ENCODE assay signal across 22 mouse cellular contexts in the genomic region with DNA sequence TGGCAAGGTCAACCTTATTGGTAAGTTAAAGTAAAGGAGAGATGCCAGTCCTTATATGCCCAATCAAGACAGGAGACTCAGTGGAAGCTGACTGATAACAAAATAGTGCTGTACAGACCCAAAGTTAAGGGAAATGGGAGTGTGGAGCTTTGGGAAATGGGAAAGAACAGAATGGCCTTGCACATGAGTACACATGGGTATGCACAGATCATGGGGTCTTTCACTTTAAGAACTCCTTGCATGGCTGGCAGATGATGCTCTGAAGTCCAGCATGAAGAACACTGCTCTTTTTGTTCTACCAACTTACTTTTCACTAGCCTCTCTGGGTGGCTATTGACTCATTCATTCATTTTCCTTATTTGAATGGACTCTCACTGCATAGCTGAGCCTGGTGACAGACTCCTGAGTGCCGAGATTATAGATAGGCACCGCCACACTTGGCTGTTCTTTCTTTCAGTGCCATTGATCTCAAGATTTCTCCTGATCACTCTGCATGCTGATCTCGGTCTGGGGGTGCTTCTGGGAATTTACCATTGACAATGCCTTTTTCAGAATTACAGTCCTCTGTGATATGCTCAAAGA.
DNase-seq lines count a peak whose midpoint lies in the region; ATAC-seq lines count a peak whose summit lies in the region.
"Had no signal": no experiment of that assay in that cellular context is flagged by ENCODE, and none has a peak within 500 bp of the region (broad histone marks: within the 10 kb centered on the region; RNA-seq: fewer than 3 reads in every experiment).

No protein-coding gene starts in this region.

- no peaks in the 10 kb centered on the region for H3K4me1 ChIP-seq in hindbrain, embryonic 11.5 days (replicated peaks; ENCODE audit: control insufficient read depth, insufficient read depth, low read length)
- peaks cover 7% of the 10 kb centered on the region; the same call in 1 of the 2 replicates for H3K4me1 ChIP-seq in hindbrain, embryonic 10.5 days (replicated peaks)
- H3K4me1 ChIP-seq in hindbrain, embryonic 12.5 days = 0 out of 2 replicates have a peak, but pooled peaks cover 4% of the 10 kb centered on the region
- H3K4me1 ChIP-seq in hindbrain, embryonic 15.5 days (replicated peaks) = no peaks in the 10 kb centered on the region
- no peaks in the 10 kb centered on the region for H3K4me1 ChIP-seq in midbrain, embryonic 16.5 days (ENCODE audit: control insufficient read depth, insufficient read depth, low read length)
- H3K4me1 ChIP-seq: embryonic facial prominence, embryonic 12.5 days; heart, embryonic 15.5 days; limb, embryonic 12.5 days; liver, embryonic 12.5 days had no signal

- H3K27me3 ChIP-seq in hindbrain, embryonic 11.5 days (ENCODE audit: control insufficient read depth, insufficient read depth, low read length) = no peaks in the 10 kb centered on the region
- H3K27me3 ChIP-seq in hindbrain, embryonic 10.5 days (ENCODE audit: insufficient read depth, poor library complexity, severe bottlenecking) = no peaks in the 10 kb centered on the region
- no peaks in the 10 kb centered on the region for H3K27me3 ChIP-seq in hindbrain, embryonic 12.5 days
- H3K27me3 ChIP-seq in hindbrain, embryonic 15.5 days = no peaks in the 10 kb centered on the region
- no peaks in the 10 kb centered on the region for H3K27me3 ChIP-seq in midbrain, embryonic 16.5 days (ENCODE audit: control insufficient read depth, insufficient read depth, low read depth, low read length)
- H3K27me3 ChIP-seq: embryonic facial prominence, embryonic 12.5 days; heart, embryonic 15.5 days; limb, embryonic 12.5 days; liver, embryonic 12.5 days had no signal

- H3K9me3 ChIP-seq in hindbrain, embryonic 11.5 days (ENCODE audit: control insufficient read depth, low read length) = no peaks in the 10 kb centered on the region
- H3K9me3 ChIP-seq in hindbrain, embryonic 10.5 days = no peaks in the 10 kb centered on the region
- H3K9me3 ChIP-seq in hindbrain, embryonic 12.5 days (replicated peaks) = no peaks in the 10 kb centered on the region
- no peaks in the 10 kb centered on the region for H3K9me3 ChIP-seq in hindbrain, embryonic 15.5 days
- H3K9me3 ChIP-seq in midbrain, embryonic 16.5 days (replicated peaks; ENCODE audit: control insufficient read depth, low read length, poor library complexity, severe bottlenecking) = no peaks in the 10 kb centered on the region
- H3K9me3 ChIP-seq: embryonic facial prominence, embryonic 12.5 days; heart, embryonic 15.5 days; limb, embryonic 12.5 days; liver, embryonic 12.5 days had no signal

- peak; percentile 82 for ATAC-seq in hindbrain, embryonic 11.5 days (ENCODE audit: low FRiP score)
- peak; percentile 60 for ATAC-seq in hindbrain, embryonic 12.5 days (ENCODE audit: low FRiP score)
- 0 out of 2 replicates have a peak, but pooled peaks have one; percentile 63 for ATAC-seq in hindbrain, embryonic 15.5 days (ENCODE audit: low FRiP score, low read depth)
- ATAC-seq in midbrain, embryonic 16.5 days = peak; percentile 77; the same call in 1 of the 2 replicates
- ATAC-seq: intestine, embryonic 16.5 days; liver, embryonic 12.5 days had no signal

- H3K4me2 ChIP-seq in hindbrain, embryonic 11.5 days (replicated peaks; ENCODE audit: low read depth, low read length) = no peak overlapping the region
- H3K4me2 ChIP-seq in hindbrain, embryonic 12.5 days (replicated peaks) = no peak overlapping the region
- H3K4me2 ChIP-seq in hindbrain, embryonic 15.5 days = no peak overlapping the region
- H3K4me2 ChIP-seq in midbrain, embryonic 16.5 days (ENCODE audit: low read length) = no peak overlapping the region
- H3K4me2 ChIP-seq: embryonic facial prominence, embryonic 12.5 days; heart, embryonic 15.5 days; limb, embryonic 12.5 days; liver, embryonic 12.5 days; lung, embryonic 14.5 days had no signal

- 19% methylated on average over 3 of the region's 3 CpGs for WGBS in hindbrain, embryonic 11.5 days
- WGBS in hindbrain, embryonic 10.5 days = 41% methylated on average over 3 of the region's 3 CpGs
- 26% methylated on average over 3 of the region's 3 CpGs for WGBS in hindbrain, embryonic 12.5 days
- 8% methylated on average over 3 of the region's 3 CpGs for WGBS in hindbrain, embryonic 15.5 days
- WGBS in midbrain, embryonic 16.5 days = 9% methylated on average over 3 of the region's 3 CpGs

- H3K27ac ChIP-seq in hindbrain, embryonic 11.5 days (ENCODE audit: low read depth, low read length) = no peak overlapping the region
- H3K27ac ChIP-seq in hindbrain, embryonic 10.5 days = no peak overlapping the region
- no peak overlapping the region for H3K27ac ChIP-seq in hindbrain, embryonic 12.5 days
- peak overlapping the region; percentile 38; the same call in 1 of the 2 replicates for H3K27ac ChIP-seq in hindbrain, embryonic 15.5 days (replicated peaks)
- no peak overlapping the region for H3K27ac ChIP-seq in midbrain, embryonic 16.5 days (ENCODE audit: low read length)
- H3K27ac ChIP-seq: embryonic facial prominence, embryonic 12.5 days; heart, embryonic 15.5 days; limb, embryonic 12.5 days; liver, embryonic 12.5 days had no signal

- H3K4me3 ChIP-seq in hindbrain, embryonic 11.5 days (ENCODE audit: low read depth, low read length) = no peak overlapping the region
- no peak overlapping the region for H3K4me3 ChIP-seq in hindbrain, embryonic 10.5 days
- no peak overlapping the region for H3K4me3 ChIP-seq in hindbrain, embryonic 12.5 days
- H3K4me3 ChIP-seq in hindbrain, embryonic 15.5 days = no peak overlapping the region
- H3K4me3 ChIP-seq in midbrain, embryonic 16.5 days (ENCODE audit: low read depth, low read length) = no peak overlapping the region
- H3K4me3 ChIP-seq: embryonic facial prominence, embryonic 12.5 days; erythroblast, embryonic 14.5 days; heart, embryonic 15.5 days; limb, embryonic 12.5 days; liver, embryonic 12.5 days had no signal

- peak; percentile 6 for DNase-seq in hindbrain, embryonic 11.5 days (ENCODE audit: low spot score)
- DNase-seq in hindbrain, embryonic 10.5 days (ENCODE audit: low spot score) = no peak
- DNase-seq in heart, adult 9 months (ENCODE audit: low spot score in 2 of 2) = no peak
- no peak for DNase-seq in adrenal gland, postnatal 10 days
- DNase-seq: adrenal gland, adult 8-10 months; cerebellum, adult 11-12 months; cerebellum, postnatal 36 days; gastrocnemius, postnatal 14 days; heart, adult 18-20 months; heart, postnatal 4 days; lung, embryonic 14.5 days; lung, postnatal 36 days; thymus, postnatal 25 days had no signal

- H3K36me3 ChIP-seq in hindbrain, embryonic 11.5 days (ENCODE audit: control insufficient read depth, insufficient read depth, low read length) = no peaks in the 10 kb centered on the region
- H3K36me3 ChIP-seq in hindbrain, embryonic 10.5 days = no peaks in the 10 kb centered on the region
- no peaks in the 10 kb centered on the region for H3K36me3 ChIP-seq in hindbrain, embryonic 12.5 days
- no peaks in the 10 kb centered on the region for H3K36me3 ChIP-seq in hindbrain, embryonic 15.5 days
- H3K36me3 ChIP-seq in midbrain, embryonic 16.5 days (ENCODE audit: control insufficient read depth, insufficient read depth, low read length) = no peaks in the 10 kb centered on the region
- H3K36me3 ChIP-seq: embryonic facial prominence, embryonic 12.5 days; heart, embryonic 15.5 days; limb, embryonic 12.5 days; liver, embryonic 12.5 days had no signal

- H3K9ac ChIP-seq in hindbrain, embryonic 11.5 days (ENCODE audit: low read depth, low read length) = no peak overlapping the region
- no peak overlapping the region for H3K9ac ChIP-seq in hindbrain, embryonic 12.5 days
- H3K9ac ChIP-seq in hindbrain, embryonic 15.5 days = no peak overlapping the region
- no peak overlapping the region for H3K9ac ChIP-seq in midbrain, embryonic 16.5 days (ENCODE audit: low read depth, low read length)
- H3K9ac ChIP-seq: embryonic facial prominence, embryonic 12.5 days; heart, embryonic 15.5 days; limb, embryonic 12.5 days; liver, embryonic 12.5 days; lung, embryonic 14.5 days had no signal
